Mouse (Mus musculus) small intestine, adult 10 weeks (tissue): ENCODE results near the gene Rad23b. TPM values are rescaled to one million over a fixed set of nuclear protein-coding genes. Genes with fewer than 3 reads are reported as not detected.

Experiments used
- polyA plus RNA-seq: library from polyadenylated mRNA; stranded (reverse); fragments of 350-450 nt; fragmentation: Illumina TruSeq; extraction: RNeasy Lipid Tissue Mini Kit (QIAGEN cat#74804); gene quantifications from one replicate; pipeline ENCODE4 v1.2.3, GENCODE M21; 2014; ENCODE audit warnings: low replicate concordance

Gene Rad23b
- 184 TPM for polyA plus RNA-seq

GRCm38 (mm10) chr4:55349452-55350218, at the start of gene Rad23b:
Rad23b (plus strand) TSS chr4:55350043.

Other genes starting within 250 kb of the Rad23b start
- gene Klf4, start 182.4 kb downstream of the Rad23b start, polyA plus RNA-seq: 208 TPM